Mouse (Mus musculus) CH12.LX (cell line): ENCODE results near the gene Ext2. TPM values are rescaled to one million over a fixed set of nuclear protein-coding genes. Genes with fewer than 3 reads are reported as not detected.

ENCODE experiments used
- DNase-seq: peaks from one replicate; pipeline ENCODE4 v3.0.0-alpha.2; 2013; ENCODE audit errors: extremely low read depth
- H3K27ac ChIP-seq: 2 replicates; pipeline ENCODE4 v1.5.1; 2012; ENCODE audit warnings: low read depth, mild to moderate bottlenecking, control low read depth, moderate library complexity; ENCODE audit not compliant: insufficient read depth
- H3K27me3 ChIP-seq: replicated peaks from 2 replicates; pipeline ENCODE3; 2012; ENCODE audit warnings: inconsistent platforms
- H3K36me3 ChIP-seq, 2 experiments: replicated peaks in 1 of 2; 2 replicates each; pipeline versions ENCODE3 to v1.6.1; 2012; ENCODE audit warnings: inconsistent platforms in 1 of 2, low read length in 1 of 2, mild to moderate bottlenecking in 1 of 2, mixed read lengths in 1 of 2, moderate library complexity in 1 of 2; ENCODE audit not compliant: control insufficient read depth in 1 of 2, insufficient read depth in 1 of 2
- H3K4me1 ChIP-seq, 2 experiments: 2 replicates each; pipeline ENCODE4 v1.6.1; 2012; ENCODE audit warnings: inconsistent platforms in 1 of 2, moderate library complexity in 1 of 2; ENCODE audit not compliant: insufficient read depth in 2 of 2, control insufficient read depth in 1 of 2
- H3K4me2 ChIP-seq: 2 replicates; pipeline ENCODE4 v1.6.1; 2012; ENCODE audit warnings: low read depth, mild to moderate bottlenecking, control low read depth; ENCODE audit not compliant: poor library complexity, insufficient read depth, severe bottlenecking
- H3K4me3 ChIP-seq, 3 experiments: fragments of 150-350 bp in 1 of 3; sonication (generic) in 1 of 3; replicated peaks in 1 of 3; 2 replicates each; pipeline versions ENCODE3 to v1.5.1; 2011 to 2012; ENCODE audit warnings: low read depth in 2 of 3, low read length in 2 of 3, mild to moderate bottlenecking in 2 of 3, moderate library complexity in 2 of 3, control low read depth in 1 of 3, improper control_type of control experiment in 1 of 3, inconsistent platforms in 1 of 3, mixed read lengths in 1 of 3; ENCODE audit not compliant: poor library complexity in 1 of 3
- H3K79me2 ChIP-seq: replicated peaks from 2 replicates; pipeline ENCODE4 v1.6.1; 2012; ENCODE audit warnings: mild to moderate bottlenecking, moderate library complexity; ENCODE audit not compliant: control insufficient read depth, poor library complexity, insufficient read depth, severe bottlenecking; ENCODE audit errors: extremely low read depth
- H3K9ac ChIP-seq: 2 replicates; pipeline ENCODE4 v1.6.1; 2012; ENCODE audit warnings: low read depth, mild to moderate bottlenecking, control low read depth, moderate library complexity; ENCODE audit not compliant: insufficient read depth
- H3K9me3 ChIP-seq: replicated peaks from 2 replicates; pipeline ENCODE3; 2012; ENCODE audit warnings: low read length, inconsistent platforms, mixed read lengths
- BHLHE40 ChIP-seq: IDR thresholded peaks from 2 replicates; pipeline ENCODE4 v1.6.1; 2011; ENCODE audit warnings: mild to moderate bottlenecking, low read depth, low read length, improper control_type of control experiment
- CHD1 ChIP-seq: IDR thresholded peaks from 2 replicates; pipeline ENCODE4 v1.6.1; 2012; ENCODE audit warnings: low read depth, low read length, improper control_type of control experiment, inconsistent platforms
- CHD2 ChIP-seq: IDR thresholded peaks from 2 replicates; pipeline ENCODE4 v1.6.1; 2011; ENCODE audit warnings: low read length, improper control_type of control experiment
- E2F4 ChIP-seq: IDR thresholded peaks from 2 replicates; pipeline ENCODE4 v1.6.1; 2011; ENCODE audit warnings: low read depth, low read length, improper control_type of control experiment; ENCODE audit not compliant: insufficient replicate concordance
- ETS1 ChIP-seq: conservative IDR thresholded peaks from 2 replicates; pipeline ENCODE4 v1.6.1; 2012; ENCODE audit warnings: low read depth, mild to moderate bottlenecking, inconsistent platforms, low read length, improper control_type of control experiment, moderate library complexity
- GABPA ChIP-seq: IDR thresholded peaks from 2 replicates; pipeline ENCODE4 v1.6.1; 2012; ENCODE audit warnings: low read depth, low read length, improper control_type of control experiment, inconsistent platforms; ENCODE audit not compliant: insufficient replicate concordance
- HCFC1 ChIP-seq: IDR thresholded peaks from 2 replicates; pipeline ENCODE4 v1.6.1; 2012; ENCODE audit warnings: low read depth, mild to moderate bottlenecking, inconsistent platforms, low read length, improper control_type of control experiment
- JUND ChIP-seq: conservative IDR thresholded peaks from 2 replicates; pipeline ENCODE4 v1.6.1; 2011; ENCODE audit warnings: low read depth, low read length, improper control_type of control experiment
- MAX ChIP-seq: IDR thresholded peaks from 2 replicates; pipeline ENCODE4 v1.6.1; 2011; ENCODE audit warnings: low read length, improper control_type of control experiment
- MXI1 ChIP-seq: IDR thresholded peaks from 2 replicates; pipeline ENCODE4 v1.6.1; 2011; ENCODE audit warnings: mild to moderate bottlenecking, low read depth, low read length, improper control_type of control experiment
- MYC ChIP-seq: IDR thresholded peaks from 2 replicates; pipeline ENCODE4 v1.6.1; 2011; ENCODE audit warnings: low read depth, mild to moderate bottlenecking, improper control_type of control experiment, low read length
- PAX5 ChIP-seq: IDR thresholded peaks from 2 replicates; pipeline ENCODE4 v1.6.1; 2012; ENCODE audit warnings: low read length, inconsistent platforms, mixed read lengths
- POLR2A ChIP-seq: IDR thresholded peaks from 2 replicates; pipeline ENCODE4 v1.6.1; 2011; ENCODE audit warnings: low read depth, mild to moderate bottlenecking, improper control_type of control experiment, low read length
- RCOR1 ChIP-seq: conservative IDR thresholded peaks from 2 replicates; pipeline ENCODE4 v1.6.1; 2012; ENCODE audit warnings: low read depth, mild to moderate bottlenecking, inconsistent platforms, low read length, improper control_type of control experiment
- TCF12 ChIP-seq: IDR thresholded peaks from 2 replicates; pipeline ENCODE4 v1.6.1; 2014; ENCODE audit warnings: low read depth, mild to moderate bottlenecking, inconsistent platforms, low read length, improper control_type of control experiment
- UBTF ChIP-seq: IDR thresholded peaks from 2 replicates; pipeline ENCODE4 v1.6.1; 2012; ENCODE audit warnings: low read depth, mild to moderate bottlenecking, inconsistent platforms, low read length, improper control_type of control experiment, moderate library complexity
- ZC3H11A ChIP-seq: IDR thresholded peaks from 2 replicates; pipeline ENCODE4 v1.6.1; 2012; ENCODE audit warnings: low read depth, mild to moderate bottlenecking, inconsistent platforms, low read length, improper control_type of control experiment
- ZKSCAN1 ChIP-seq: IDR thresholded peaks from 2 replicates; pipeline ENCODE4 v1.6.1; 2012; ENCODE audit warnings: low read depth, inconsistent platforms, low read length, improper control_type of control experiment, borderline replicate concordance
- ZMIZ1 ChIP-seq: IDR thresholded peaks from 2 replicates; pipeline ENCODE4 v1.6.1; 2012; ENCODE audit warnings: low read depth, mild to moderate bottlenecking, inconsistent platforms, low read length, improper control_type of control experiment
- ZNF384 ChIP-seq: IDR thresholded peaks from 2 replicates; pipeline ENCODE4 v1.6.1; 2012; ENCODE audit warnings: low read depth, low read length, improper control_type of control experiment, inconsistent platforms
- dilution Hi-C: fragments of 300-500 bp; cut with MboI; formaldehyde crosslinking; loops from 2 replicates; pipeline ENCODE4 v1.14.3; 2020; ENCODE audit warnings: low sequenced_read_pairs; ENCODE audit not compliant: extremely low pct_unique_long_range_greater_than_20kb, extremely low pct_ligation_motif_present
- in situ Hi-C: fragments of 300-500 bp; cut with MboI; formaldehyde crosslinking; loops from 3 replicates; pipeline ENCODE4 v1.14.3; 2019; ENCODE audit warnings: low sequenced_read_pairs, low pct_ligation_motif_present, low pct_unique_long_range_greater_than_20kb, mixed read lengths
- polyA plus RNA-seq: library from polyadenylated mRNA; unstranded; fragments of >175 nt; gene quantifications from 2 replicates; pipeline ENCODE4 v1.2.1, GENCODE M21; 2012; ENCODE audit warnings: low read depth; ENCODE audit not compliant: insufficient read length
- total RNA-seq, 2 experiments: library from RNA; depleted of rRNA; stranded (reverse); fragments of 300-350 nt in 1 of 2; fragments of >200 nt in 1 of 2; gene quantifications; 2 replicates each; pipeline ENCODE4 v1.2.3; 2012 to 2014

Gene Ext2
- total and polyA plus RNA-seq, 3 experiments: 20.2 to 33.1 (median 26.9) TPM

DNA sequence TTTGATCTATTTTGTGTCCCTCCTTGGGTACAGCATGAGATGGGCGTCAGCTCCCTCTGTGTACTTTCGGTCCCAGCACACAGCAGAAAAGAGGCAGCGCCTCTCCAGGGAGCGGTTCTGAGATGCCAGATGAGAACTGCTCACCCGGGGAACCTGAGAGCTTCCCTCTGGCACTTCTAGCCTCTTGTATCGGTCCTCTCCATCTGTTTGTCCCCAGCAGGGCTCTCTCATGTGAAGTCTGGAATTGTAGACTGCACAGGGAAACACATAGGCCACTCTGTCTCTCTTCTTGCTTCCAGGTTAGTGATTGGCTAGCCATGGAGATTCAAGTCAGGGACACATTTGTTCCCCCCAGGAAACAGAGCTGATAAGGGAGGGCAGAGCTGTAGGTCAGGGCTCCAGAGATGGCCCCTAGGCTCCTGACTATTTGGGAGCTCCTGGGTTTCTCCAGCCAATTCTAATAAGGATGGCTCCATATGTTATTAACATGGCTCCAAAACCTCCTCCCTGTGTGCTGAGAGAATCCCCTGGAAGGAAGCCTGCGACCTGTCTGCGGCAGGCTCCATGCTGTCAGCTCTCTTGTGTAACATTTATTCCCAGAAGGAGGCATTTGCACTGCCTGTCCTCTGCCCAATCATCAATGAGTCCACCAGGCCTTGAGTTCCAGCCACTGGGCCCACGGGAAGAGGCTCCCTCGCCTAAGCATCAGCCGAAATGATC is 167.9 kb downstream of the Ext2 start:
- no peaks in the 10 kb centered on the region for H3K79me2 ChIP-seq
- H3K27me3 ChIP-seq: peaks cover 83% of the 10 kb centered on the region
- no peak overlapping the region for H3K27ac ChIP-seq
- H3K4me3 ChIP-seq: no peak overlapping the region
- no peak overlapping the region for H3K4me2 ChIP-seq
- dilution Hi-C loops: no loop called here
- no peaks in the 10 kb centered on the region for H3K9me3 ChIP-seq
- no peaks in the 10 kb centered on the region for H3K36me3 ChIP-seq
- no peak for DNase-seq
- TF ChIP-seq RCOR1 (no peak), TCF12 (no peak), ZMIZ1 (no peak), UBTF (no peak), ZNF384 (no peak), ETS1 (no peak), HCFC1 (no peak), PAX5 (no peak), CHD1 (no peak), E2F4 (no peak), POLR2A (no peak), ZC3H11A (no peak), ZKSCAN1 (no peak), BHLHE40 (no peak)
- TF ChIP-seq, all 38 proteins: peak for 0
- in situ Hi-C loops: loop anchor here (5.0 to 10.0 kb wide), 2 partner anchors 177 to 240 kb away; no protein-coding TSS in a partner anchor
- H3K9ac ChIP-seq: no peak overlapping the region
- H3K4me1 ChIP-seq: no peaks in the 10 kb centered on the region

DNA sequence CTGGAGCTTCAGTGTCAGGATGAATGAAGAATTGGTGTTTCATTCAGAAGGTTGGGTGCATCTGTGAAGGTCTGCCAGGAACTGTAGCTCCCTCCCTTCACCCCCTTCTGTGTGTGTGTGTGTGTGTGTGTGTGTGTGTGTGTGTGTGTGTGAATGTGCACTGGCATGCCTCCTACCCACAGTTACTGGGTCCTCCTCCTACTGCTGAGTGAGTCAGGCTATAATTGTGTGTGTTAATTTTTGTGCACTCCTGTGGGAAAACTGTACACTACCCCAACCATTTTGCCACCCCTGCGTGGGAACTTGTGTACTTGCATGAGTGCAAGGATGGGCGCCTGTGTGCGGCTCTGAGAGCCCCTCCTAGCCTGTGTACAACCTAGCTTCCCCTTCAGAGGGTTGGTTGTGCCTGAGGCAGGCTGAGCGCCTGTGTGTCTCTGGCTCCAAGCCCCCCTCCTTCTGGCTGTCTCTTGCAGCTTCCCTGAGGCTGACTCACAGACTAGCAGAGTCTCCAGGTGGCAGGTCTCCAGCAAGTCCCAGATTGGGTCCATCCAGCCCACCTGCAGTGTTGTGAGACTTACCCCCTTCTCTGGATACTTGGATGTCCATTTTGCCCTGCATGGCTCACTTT is 173.0 kb downstream of the Ext2 start:
- dilution Hi-C loops: no loop called here
- Histone ChIP-seq H3K27ac (no peak overlapping the region), H3K27me3 (peaks cover 95% of the 10 kb centered on the region), H3K4me2 (no peak overlapping the region), H3K9me3 (peaks cover 2% of the 10 kb centered on the region), H3K79me2 (no peaks in the 10 kb centered on the region), H3K9ac (no peak overlapping the region), H3K36me3 (no peaks in the 10 kb centered on the region), H3K4me3 (no peak overlapping the region), H3K4me1 (no peaks in the 10 kb centered on the region)
- in situ Hi-C loops: no loop called here
- TF ChIP-seq CHD2 (no peak), E2F4 (no peak), MXI1 (no peak), POLR2A (no peak), MYC (no peak), GABPA (no peak), BHLHE40 (no peak), MAX (no peak), JUND (no peak), ZNF384 (no peak), TCF12 (no peak), ZMIZ1 (no peak)
- no peak for DNase-seq
